Mouse (Mus musculus): Measurements from ENCODE around the gene Aip. TPM values are rescaled to one million over a fixed set of nuclear protein-coding genes. Genes with fewer than 3 reads are reported as not detected.

The Aip gene
- polyA plus RNA-seq, 1 experiment from 2014 or later = 91.2 TPM

DNA sequence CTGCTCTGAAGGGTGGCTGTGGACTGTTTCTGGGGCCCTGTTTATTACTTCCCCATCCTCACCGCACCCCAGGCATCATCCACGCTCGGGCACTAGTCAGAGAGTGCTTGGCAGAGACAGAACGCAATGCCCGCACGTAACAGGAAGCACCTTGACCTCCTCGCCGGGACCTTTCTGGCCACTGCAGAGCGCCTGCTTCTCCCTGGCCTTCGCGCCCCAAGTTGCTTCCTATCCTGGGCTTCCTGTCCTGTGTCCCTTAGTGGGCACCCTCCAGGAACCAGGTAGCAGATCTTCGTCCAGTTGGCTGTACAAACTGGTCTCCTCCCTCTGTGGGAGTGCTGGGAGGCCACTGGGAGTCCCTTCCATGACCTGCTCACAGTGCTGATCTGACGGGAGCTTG, 27.2 kb downstream of the Aip start:
- H3K27ac ChIP-seq (replicated peaks; ENCODE audit: low read depth, low read length) = no peak overlapping the region
- no peak overlapping the region for H3K9ac ChIP-seq (ENCODE audit: low read length)
- no peaks in the 10 kb centered on the region for H3K36me3 ChIP-seq (ENCODE audit: control insufficient read depth, insufficient read depth, low read length)
- no peak overlapping the region for H3K4me3 ChIP-seq (ENCODE audit: low read depth, low read length)
- peak overlapping the region; percentile 51; the same call in 1 of the 2 replicates for H3K4me2 ChIP-seq (ENCODE audit: low read depth, severe bottlenecking)
- peaks cover 25% of the 10 kb centered on the region for H3K4me1 ChIP-seq (ENCODE audit: control insufficient read depth, insufficient read depth, low read length)
- no peak for DNase-seq (ENCODE audit: low spot score)
- WGBS = 92% methylated on average over 13 of the region's 13 CpGs
- H3K27me3 ChIP-seq (ENCODE audit: control insufficient read depth, insufficient read depth, low read length) = peaks cover 22% of the 10 kb centered on the region
- no peak for ATAC-seq (ENCODE audit: insufficient number of reproducible peaks, low FRiP score, low TSS enrichment, low read depth)
- H3K9me3 ChIP-seq (ENCODE audit: control insufficient read depth, low read length) = no peaks in the 10 kb centered on the region

- ATAC-seq (ENCODE audit: insufficient number of reproducible peaks, low FRiP score, low TSS enrichment, low read depth) (peak; percentile 40), DNase-seq (ENCODE audit: low spot score) (peak; percentile 82)
- peak overlapping the region; percentile 23; the same call in 1 of the 2 replicates for H3K27ac ChIP-seq (replicated peaks; ENCODE audit: low read depth, low read length)
- peaks cover 25% of the 10 kb centered on the region for H3K4me1 ChIP-seq (ENCODE audit: control insufficient read depth, insufficient read depth, low read length)
- peak overlapping the region; percentile 55 for H3K4me3 ChIP-seq (ENCODE audit: low read depth, low read length)
- no peaks in the 10 kb centered on the region for H3K9me3 ChIP-seq (ENCODE audit: control insufficient read depth, low read length)
- 1% methylated on average over 21 of the region's 21 CpGs for WGBS
- H3K36me3 ChIP-seq (ENCODE audit: control insufficient read depth, insufficient read depth, low read length) = no peaks in the 10 kb centered on the region
- H3K9ac ChIP-seq (ENCODE audit: low read length) = peak overlapping the region; percentile 59
- peaks cover 22% of the 10 kb centered on the region for H3K27me3 ChIP-seq (ENCODE audit: control insufficient read depth, insufficient read depth, low read length)
- peak overlapping the region; percentile 51 for H3K4me2 ChIP-seq (ENCODE audit: low read depth, severe bottlenecking)
Measured at GRCm38 (mm10) chr19:4097441-4097825, 28.2 kb downstream of the Aip start.

GRCm38 (mm10) chr19:4096642-4097440, 28.8 kb downstream of the Aip start, which contains the start of gene Cdk2ap2:
Gene Cdk2ap2 (plus strand): TSS chr19:4097182.
- under 1% methylated on average over 62 of the region's 65 CpGs for WGBS
- DNase-seq (ENCODE audit: low spot score) = peak; percentile 100

GRCm38 (mm10) chr19:4095802-4096201, 29.9 kb downstream of the Aip start:
- Histone ChIP-seq H3K4me2 (ENCODE audit: low read depth, severe bottlenecking) (no peak overlapping the region), H3K9me3 (ENCODE audit: control insufficient read depth, low read length) (no peaks in the 10 kb centered on the region), H3K4me1 (ENCODE audit: control insufficient read depth, insufficient read depth, low read length) (peaks cover 23% of the 10 kb centered on the region), H3K9ac (ENCODE audit: low read length) (no peak overlapping the region), H3K36me3 (ENCODE audit: control insufficient read depth, insufficient read depth, low read length) (no peaks in the 10 kb centered on the region), H3K4me3 (ENCODE audit: low read depth, low read length) (no peak overlapping the region), H3K27me3 (ENCODE audit: control insufficient read depth, insufficient read depth, low read length) (peaks cover 7% of the 10 kb centered on the region), H3K27ac (replicated peaks; ENCODE audit: low read depth, low read length) (no peak overlapping the region)
- ATAC-seq (ENCODE audit: insufficient number of reproducible peaks, low FRiP score, low TSS enrichment, low read depth) (no peak), DNase-seq (ENCODE audit: low spot score) (no peak)
- WGBS = 70% methylated on average over 3 of the region's 3 CpGs

More at GRCm38 (mm10) chr19:4096642-4097440, 28.8 kb downstream of the Aip start, which contains the start of gene Cdk2ap2:
- Histone ChIP-seq H3K4me2 (ENCODE audit: low read depth, severe bottlenecking) (peak within 1 kb of the TSS; percentile 51), H3K9me3 (ENCODE audit: control insufficient read depth, low read length) (no peaks in the 10 kb centered on the region), H3K27ac (replicated peaks; ENCODE audit: low read depth, low read length) (peak within 1 kb of the TSS; percentile 51; the same call in 1 of the 2 replicates), H3K4me1 (ENCODE audit: control insufficient read depth, insufficient read depth, low read length) (peaks cover 25% of the 10 kb centered on the region), H3K27me3 (ENCODE audit: control insufficient read depth, insufficient read depth, low read length) (peaks cover 18% of the 10 kb centered on the region), H3K9ac (ENCODE audit: low read length) (peak within 1 kb of the TSS; percentile 59), H3K4me3 (ENCODE audit: low read depth, low read length) (peak within 1 kb of the TSS; percentile 55), H3K36me3 (ENCODE audit: control insufficient read depth, insufficient read depth, low read length) (no peaks in the 10 kb centered on the region)
- ATAC-seq (ENCODE audit: insufficient number of reproducible peaks, low FRiP score, low TSS enrichment, low read depth) = peak; percentile 89

DNA sequence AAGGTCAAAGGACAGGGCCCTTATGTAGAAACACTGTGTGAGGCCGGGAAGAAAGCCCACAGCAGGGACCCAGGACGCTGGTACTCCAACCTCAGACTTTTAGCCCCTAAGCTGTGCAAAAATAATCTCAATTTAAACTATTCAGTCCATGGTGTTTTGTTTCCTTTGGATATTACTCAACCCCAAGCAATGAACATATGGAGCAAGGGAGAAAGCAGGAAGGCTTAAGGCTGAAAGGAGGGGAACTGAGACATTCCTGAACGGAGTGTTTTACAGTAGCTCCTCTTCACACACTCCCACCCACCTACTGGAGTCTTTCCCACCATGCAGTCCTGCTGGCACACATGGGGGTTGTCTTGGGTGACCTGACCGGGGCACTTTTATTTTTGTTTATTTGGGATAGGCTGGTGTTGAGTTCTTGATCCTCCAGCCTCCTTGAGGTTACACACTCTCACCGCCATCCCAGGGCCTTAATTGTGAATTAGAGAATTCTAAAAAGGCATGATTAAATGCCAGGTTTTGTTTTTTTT, 30.8 kb downstream of the Aip start:
- Histone ChIP-seq H3K4me2 (ENCODE audit: low read depth, severe bottlenecking) (no peak overlapping the region), H3K27me3 (ENCODE audit: control insufficient read depth, insufficient read depth, low read length) (peaks cover 2% of the 10 kb centered on the region; the same call in 1 of the 2 replicates), H3K4me1 (ENCODE audit: control insufficient read depth, insufficient read depth, low read length) (peaks cover 15% of the 10 kb centered on the region), H3K4me3 (ENCODE audit: low read depth, low read length) (no peak overlapping the region), H3K27ac (replicated peaks; ENCODE audit: low read depth, low read length) (no peak overlapping the region), H3K9ac (ENCODE audit: low read length) (no peak overlapping the region), H3K9me3 (ENCODE audit: control insufficient read depth, low read length) (no peaks in the 10 kb centered on the region), H3K36me3 (ENCODE audit: control insufficient read depth, insufficient read depth, low read length) (no peaks in the 10 kb centered on the region)
- WGBS = 78% methylated on average over 5 of the region's 5 CpGs
- no peak for DNase-seq (ENCODE audit: low spot score)
- no peak for ATAC-seq (ENCODE audit: insufficient number of reproducible peaks, low FRiP score, low TSS enrichment, low read depth)

DNA sequence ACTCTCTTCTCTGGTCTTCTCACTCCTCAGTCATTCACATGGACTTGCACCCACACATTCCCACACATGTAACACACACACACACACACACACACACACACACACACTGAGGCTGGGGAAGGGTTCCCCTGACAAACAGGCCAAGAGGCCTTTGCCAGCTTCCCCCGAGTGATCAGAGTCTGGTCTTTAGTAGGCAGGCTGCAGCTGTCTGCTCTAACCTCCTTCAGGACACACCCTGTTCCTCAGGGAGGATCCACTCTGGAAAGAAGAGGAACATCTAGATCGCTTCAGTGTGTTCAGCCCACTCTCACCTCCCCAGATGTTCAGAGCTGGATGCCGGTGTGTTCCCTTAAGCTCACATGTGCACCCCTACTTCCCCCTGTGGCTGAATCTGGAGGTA, 31.3 kb downstream of the Aip start:
- DNase-seq (ENCODE audit: low spot score) (no peak), ATAC-seq (ENCODE audit: insufficient number of reproducible peaks, low FRiP score, low TSS enrichment, low read depth) (no peak)
- no peak overlapping the region for H3K4me3 ChIP-seq (ENCODE audit: low read depth, low read length)
- no peaks in the 10 kb centered on the region for H3K36me3 ChIP-seq (ENCODE audit: control insufficient read depth, insufficient read depth, low read length)
- WGBS = 75% methylated on average over 3 of the region's 3 CpGs
- no peak overlapping the region for H3K27ac ChIP-seq (replicated peaks; ENCODE audit: low read depth, low read length)
- no peak overlapping the region for H3K4me2 ChIP-seq (ENCODE audit: low read depth, severe bottlenecking)
- no peaks in the 10 kb centered on the region for H3K9me3 ChIP-seq (ENCODE audit: control insufficient read depth, low read length)
- no peak overlapping the region for H3K9ac ChIP-seq (ENCODE audit: low read length)
- no peaks in the 10 kb centered on the region; the same call in 1 of the 2 replicates for H3K27me3 ChIP-seq (ENCODE audit: control insufficient read depth, insufficient read depth, low read length)
- H3K4me1 ChIP-seq (ENCODE audit: control insufficient read depth, insufficient read depth, low read length) = peaks cover 11% of the 10 kb centered on the region

- peaks cover 6% of the 10 kb centered on the region for H3K4me1 ChIP-seq (ENCODE audit: control insufficient read depth, insufficient read depth, low read length)
- no peak overlapping the region for H3K9ac ChIP-seq (ENCODE audit: low read length)
- no peaks in the 10 kb centered on the region for H3K36me3 ChIP-seq (ENCODE audit: control insufficient read depth, insufficient read depth, low read length)
- no peak overlapping the region for H3K27ac ChIP-seq (replicated peaks; ENCODE audit: low read depth, low read length)
- H3K27me3 ChIP-seq (ENCODE audit: control insufficient read depth, insufficient read depth, low read length) = no peaks in the 10 kb centered on the region
- no peak for ATAC-seq (ENCODE audit: insufficient number of reproducible peaks, low FRiP score, low TSS enrichment, low read depth)
- H3K9me3 ChIP-seq (ENCODE audit: control insufficient read depth, low read length) = no peaks in the 10 kb centered on the region
- DNase-seq (ENCODE audit: low spot score) = no peak
- WGBS = 52% methylated on average over 7 of the region's 7 CpGs
- no peak overlapping the region for H3K4me2 ChIP-seq (ENCODE audit: low read depth, severe bottlenecking)
- H3K4me3 ChIP-seq (ENCODE audit: low read depth, low read length) = no peak overlapping the region
Measured at GRCm38 (mm10) chr19:4093772-4094171, 31.9 kb downstream of the Aip start.

DNA sequence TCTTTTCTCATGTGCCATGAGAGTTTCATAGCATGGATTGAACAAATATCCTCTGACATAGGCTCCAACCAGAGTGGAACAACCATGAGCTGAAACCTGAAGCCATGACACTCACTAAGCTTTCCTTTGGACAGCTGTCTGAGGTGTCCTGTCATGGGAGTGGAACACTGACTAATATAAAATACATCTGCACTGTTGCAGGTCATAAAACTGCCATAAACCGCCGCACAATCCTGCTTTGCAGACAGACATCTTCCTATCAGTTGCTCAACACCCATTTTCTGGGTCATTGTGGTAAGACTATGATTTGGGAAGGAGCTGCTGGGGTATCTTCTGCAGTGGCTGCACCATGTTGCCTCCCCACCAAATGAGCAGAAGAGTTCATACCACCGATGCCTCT, 32.9 kb downstream of the Aip start:
- DNase-seq (ENCODE audit: low spot score) (no peak), ATAC-seq (ENCODE audit: insufficient number of reproducible peaks, low FRiP score, low TSS enrichment, low read depth) (no peak)
- peaks cover 4% of the 10 kb centered on the region; the same call in 1 of the 2 replicates for H3K4me1 ChIP-seq (ENCODE audit: control insufficient read depth, insufficient read depth, low read length)
- H3K27me3 ChIP-seq (ENCODE audit: control insufficient read depth, insufficient read depth, low read length) = no peaks in the 10 kb centered on the region
- H3K9ac ChIP-seq (ENCODE audit: low read length) = no peak overlapping the region
- H3K36me3 ChIP-seq (ENCODE audit: control insufficient read depth, insufficient read depth, low read length) = no peaks in the 10 kb centered on the region
- 76% methylated on average over 3 of the region's 3 CpGs for WGBS
- H3K4me2 ChIP-seq (ENCODE audit: low read depth, severe bottlenecking) = no peak overlapping the region
- H3K4me3 ChIP-seq (ENCODE audit: low read depth, low read length) = no peak overlapping the region
- no peak overlapping the region for H3K27ac ChIP-seq (replicated peaks; ENCODE audit: low read depth, low read length)
- H3K9me3 ChIP-seq (ENCODE audit: control insufficient read depth, low read length) = no peaks in the 10 kb centered on the region

All from limb, embryonic 11.5 days (tissue).